Mouse (Mus musculus) megakaryocyte, embryonic 14.5 days (primary cell): ENCODE measurements around the gene Lep.

Experiments
- FLI1 ChIP-seq: IDR thresholded peaks from 2 replicates; pipeline ENCODE4 v1.6.1; 2012; ENCODE audit warnings: low read length, inconsistent platforms, mixed read lengths
- GATA1 ChIP-seq: IDR thresholded peaks from 3 replicates; pipeline ENCODE4 v1.6.1; 2012; ENCODE audit warnings: mixed read lengths, low read length, inconsistent platforms, borderline replicate concordance

DNA sequence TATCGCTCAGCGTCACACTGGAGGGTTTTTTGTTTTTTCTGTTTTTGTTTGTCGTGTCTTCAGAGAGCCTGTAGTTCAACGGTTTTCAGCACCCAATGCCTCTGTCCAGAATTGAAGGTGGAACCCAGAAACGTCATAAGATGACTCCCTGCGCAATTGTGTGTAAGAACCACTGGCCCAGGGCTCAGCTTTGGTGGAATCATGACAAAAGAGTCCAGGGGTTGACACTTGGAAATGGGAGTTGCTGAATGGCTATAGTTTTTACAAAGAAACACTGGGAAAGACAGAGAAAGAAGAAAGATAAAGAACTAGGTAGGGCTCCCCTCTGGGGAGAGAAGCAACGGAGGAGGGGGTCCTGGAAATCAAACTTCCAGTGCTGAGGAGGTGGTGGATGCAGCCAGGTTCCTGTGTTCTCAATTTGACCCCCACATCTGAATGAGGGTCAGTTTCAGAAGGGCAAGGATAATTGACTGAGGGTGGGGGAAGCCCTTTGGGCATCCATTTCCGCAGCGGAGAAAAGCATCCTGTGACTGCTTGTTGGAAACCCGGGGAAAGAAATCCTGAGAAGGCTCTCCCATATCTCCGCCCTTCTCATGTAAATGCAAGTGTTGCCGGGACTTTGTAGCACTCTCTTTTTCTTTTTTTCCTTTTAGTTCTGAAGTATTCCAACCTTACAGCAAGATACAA is 34.1 kb upstream of the Lep start:
- TF ChIP-seq FLI1 (no peak), GATA1 (no peak)
